Comparison of ENCODE assay signal across 11 mouse cellular contexts in the genomic region with DNA sequence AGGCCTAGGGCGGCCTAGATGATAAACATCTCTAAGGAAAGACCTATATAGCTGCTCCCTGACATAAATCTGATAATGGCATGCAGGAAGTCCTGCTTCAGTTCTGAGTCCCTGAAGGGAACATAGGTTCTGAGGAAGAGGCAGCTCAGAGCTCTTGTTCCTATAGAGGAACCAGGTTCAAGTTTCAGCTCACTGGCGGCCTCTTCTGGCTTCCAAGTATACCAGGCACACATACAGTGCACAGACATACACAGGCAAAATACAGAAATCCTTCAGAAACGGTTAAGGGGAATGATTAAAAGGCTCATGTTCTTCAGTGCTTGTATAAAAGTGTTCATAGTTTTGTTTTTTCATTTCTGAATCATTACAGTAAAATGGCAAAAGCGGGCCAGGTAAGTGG. TPM values are rescaled to one million over a fixed set of nuclear protein-coding genes. Genes with fewer than 3 reads are reported as not detected.
DNase-seq lines count a peak whose midpoint lies in the region; ATAC-seq and TF ChIP-seq lines count a peak whose summit lies in the region.
"Had no signal": no experiment of that assay in that cellular context is flagged by ENCODE, and none has a peak within 500 bp of the region (broad histone marks: within the 10 kb centered on the region; RNA-seq: fewer than 3 reads in every experiment).

No protein-coding gene starts in this region.

- no peaks in the 10 kb centered on the region for H3K27me3 ChIP-seq in heart, adult 2 months (ENCODE audit: control insufficient read depth, insufficient read depth, low read length)
- no peaks in the 10 kb centered on the region for H3K27me3 ChIP-seq in heart, embryonic 12.5 days (replicated peaks)
- no peaks in the 10 kb centered on the region for H3K27me3 ChIP-seq in midbrain, postnatal 0 days (ENCODE audit: insufficient read depth, low read length)
- H3K27me3 ChIP-seq in midbrain, embryonic 13.5 days = no peaks in the 10 kb centered on the region
- H3K27me3 ChIP-seq: megakaryocyte, embryonic 14.5 days had no signal

- H3K79me2 ChIP-seq in heart, adult 2 months (replicated peaks; ENCODE audit: control insufficient read depth, insufficient read depth, low read length) = 0 out of 2 replicates have a peak, but pooled peaks cover 2% of the 10 kb centered on the region

- H3K4me3 ChIP-seq in heart, adult 2 months = no peak overlapping the region
- no peak overlapping the region for H3K4me3 ChIP-seq in heart, embryonic 12.5 days
- H3K4me3 ChIP-seq in midbrain, postnatal 0 days (ENCODE audit: low read depth, low read length) = no peak overlapping the region
- H3K4me3 ChIP-seq in midbrain, embryonic 13.5 days (replicated peaks) = no peak overlapping the region
- H3K4me3 ChIP-seq: megakaryocyte, embryonic 14.5 days had no signal

- no peak for DNase-seq in heart, adult 2 months
- DNase-seq in midbrain, postnatal 0 days (ENCODE audit: low spot score) = no peak
- DNase-seq in embryo, embryonic 10.5 days (ENCODE audit: low spot score) = peak; percentile 38
- DNase-seq in thymus, postnatal 14 days = peak; percentile 45
- no peak for DNase-seq in adrenal gland, adult 2 months
- DNase-seq: kidney, adult 11 months had no signal

- H3K4me1 ChIP-seq in heart, adult 2 months (ENCODE audit: control insufficient read depth, insufficient read depth, low read length) = peaks cover 2% of the 10 kb centered on the region; the same call in 1 of the 2 replicates
- 0 out of 2 replicates have a peak, but pooled peaks cover 8% of the 10 kb centered on the region for H3K4me1 ChIP-seq in heart, embryonic 12.5 days (replicated peaks)
- no peaks in the 10 kb centered on the region for H3K4me1 ChIP-seq in midbrain, postnatal 0 days (ENCODE audit: insufficient read depth, low read length)
- H3K4me1 ChIP-seq in midbrain, embryonic 13.5 days (replicated peaks) = no peaks in the 10 kb centered on the region
- H3K4me1 ChIP-seq: megakaryocyte, embryonic 14.5 days had no signal

- 96% methylated on average over 4 of the region's 4 CpGs for WGBS in heart, adult 2 months
- 85% methylated on average over 4 of the region's 4 CpGs for WGBS in heart, embryonic 12.5 days
- WGBS in midbrain, postnatal 0 days = 87% methylated on average over 4 of the region's 4 CpGs
- WGBS in midbrain, embryonic 13.5 days = 88% methylated on average over 4 of the region's 4 CpGs

- H3K36me3 ChIP-seq in heart, adult 2 months (ENCODE audit: control insufficient read depth, insufficient read depth, low read length) = no peaks in the 10 kb centered on the region
- peaks cover 15% of the 10 kb centered on the region for H3K36me3 ChIP-seq in heart, embryonic 12.5 days
- 0 out of 2 replicates have a peak, but pooled peaks cover 2% of the 10 kb centered on the region for H3K36me3 ChIP-seq in midbrain, postnatal 0 days (ENCODE audit: insufficient read depth, low read length)
- H3K36me3 ChIP-seq in midbrain, embryonic 13.5 days = peaks cover 11% of the 10 kb centered on the region

- no peak overlapping the region for H3K9ac ChIP-seq in heart, adult 2 months (ENCODE audit: low read depth, low read length)
- no peak overlapping the region for H3K9ac ChIP-seq in heart, embryonic 12.5 days
- H3K9ac ChIP-seq in midbrain, postnatal 0 days (replicated peaks; ENCODE audit: low read length, poor library complexity, severe bottlenecking) = no peak overlapping the region
- H3K9ac ChIP-seq in midbrain, embryonic 13.5 days (replicated peaks) = no peak overlapping the region

- no peak for ATAC-seq in heart, embryonic 12.5 days (ENCODE audit: insufficient number of reproducible peaks, low FRiP score)
- no peak for ATAC-seq in midbrain, postnatal 0 days (ENCODE audit: low FRiP score)
- no peak for ATAC-seq in midbrain, embryonic 13.5 days
- no peak for ATAC-seq in monocyte, adult 5-6 weeks (replicated peaks; ENCODE audit: insufficient number of reproducible peaks, low FRiP score, low TSS enrichment, poor library complexity, severe bottlenecking)

- no peak for TF ChIP-seq EP300 in heart, adult 2 months (IDR thresholded peaks at IDR 0.05; ENCODE audit: insufficient read depth, low read depth, low read length)

- H3K9me3 ChIP-seq in heart, embryonic 12.5 days (replicated peaks) = no peaks in the 10 kb centered on the region
- H3K9me3 ChIP-seq in midbrain, postnatal 0 days (ENCODE audit: low read length) = no peaks in the 10 kb centered on the region
- 0 out of 2 replicates have a peak, but pooled peaks cover 3% of the 10 kb centered on the region for H3K9me3 ChIP-seq in midbrain, embryonic 13.5 days
- H3K9me3 ChIP-seq: G1E had no signal

- peak; percentile 37 for TF ChIP-seq CTCF in heart, adult 2 months (IDR thresholded peaks at IDR 0.05)
- TF ChIP-seq CTCF in midbrain, postnatal 0 days (IDR thresholded peaks at IDR 0.05) = peak; percentile 40

- H3K27ac ChIP-seq in heart, adult 2 months = no peak overlapping the region
- no peak overlapping the region for H3K27ac ChIP-seq in heart, embryonic 12.5 days (ENCODE audit: poor library complexity, severe bottlenecking)
- H3K27ac ChIP-seq in midbrain, postnatal 0 days (ENCODE audit: low read depth, low read length) = no peak overlapping the region
- no peak overlapping the region for H3K27ac ChIP-seq in midbrain, embryonic 13.5 days

- H3K4me2 ChIP-seq in heart, embryonic 12.5 days = no peak overlapping the region
- H3K4me2 ChIP-seq in midbrain, postnatal 0 days (ENCODE audit: low read depth, low read length, poor library complexity, severe bottlenecking) = no peak overlapping the region
- no peak overlapping the region for H3K4me2 ChIP-seq in midbrain, embryonic 13.5 days (replicated peaks)

- intact Hi-C loops in heart, adult 2 months (cut with DNase I) = loop anchor here (5.0 kb wide), 2 partner anchors 44 to 64 kb away; no protein-coding TSS in a partner anchor

- no peak for TF ChIP-seq POLR2A in heart, adult 2 months (IDR thresholded peaks at IDR 0.05; ENCODE audit: insufficient read depth, low read depth, low read length)

RNA-seq across cellular contexts. Expression of gene Slc38a9, which starts 17.6 kb away (rescaled TPM):
- 1 to 10 TPM; 7.7 to 8.3 TPM for total RNA-seq in heart, adult 2 months (2021)
- polyA plus RNA-seq in heart, adult 2 months (2012; rRNA removed) = 8.5 and 12.3 TPM in 2 replicates
- 12.9 and 13.7 TPM in 2 replicates for polyA plus RNA-seq in heart, embryonic 12.5 days (2016; fragmentation: Nextera tagmentation; extraction: Ambion mirVana)
- total RNA-seq in midbrain, postnatal 0 days (2014; rRNA removed) = 12.1 and 14.4 TPM in 2 replicates
- 8.6 and 10.8 TPM in 2 replicates for polyA plus RNA-seq in midbrain, postnatal 0 days (2015; fragmentation: Nextera tagmentation; extraction: Ambion mirVana)
- polyA plus RNA-seq in midbrain, embryonic 13.5 days (2015; fragmentation: Nextera tagmentation; extraction: Ambion mirVana) = 31.4 and 31.6 TPM in 2 replicates
- 10 to 100 TPM; 18.6 to 21.3 TPM for total RNA-seq in adrenal gland, adult 2 months (2021)
- 8.7 and 13.2 TPM in 2 replicates for polyA plus RNA-seq in adrenal gland, adult 2 months (2012; rRNA removed)
- total RNA-seq in monocyte, adult 5-6 weeks (2017) = 33.1 to 48.4 TPM (median 35.9 TPM) in 3 replicates

RNA-seq across cellular contexts. Expression of gene Ddx4, which starts 25.9 kb away (rescaled TPM):
- under 1 TPM in 1 of 2 experiments, not detected in 1; 0.13 TPM for total RNA-seq in heart, adult 2 months (2021)
- polyA plus RNA-seq in heart, adult 2 months (2012; rRNA removed) = 0.06 TPM in 1 of 2 replicates, not detected in the other
- 1.1 and 1.5 TPM in 2 replicates for polyA plus RNA-seq in heart, embryonic 12.5 days (2016; fragmentation: Nextera tagmentation; extraction: Ambion mirVana)
- total RNA-seq in midbrain, postnatal 0 days (2014; rRNA removed) = 0.11 and 0.33 TPM in 2 replicates
- 0.23 and 0.59 TPM in 2 replicates for polyA plus RNA-seq in midbrain, postnatal 0 days (2015; fragmentation: Nextera tagmentation; extraction: Ambion mirVana)
- polyA plus RNA-seq in midbrain, embryonic 13.5 days (2015; fragmentation: Nextera tagmentation; extraction: Ambion mirVana) = 0.87 and 0.94 TPM in 2 replicates
- under 1 TPM; 0.24 to 0.66 TPM for total RNA-seq in adrenal gland, adult 2 months (2021)
- polyA plus RNA-seq in adrenal gland, adult 2 months (2012; rRNA removed) = 0.06 TPM in 2 replicates
- total RNA-seq in monocyte, adult 5-6 weeks (2017) = 1.7 TPM in 1 of 3 replicates, not detected in the others
- polyA plus RNA-seq: G1E had no signal

Comparison
In these comparisons a context has a peak if more than half of its experiments do, and no peak if none do; other contexts are left out.
1. DNase-seq: peak in embryo, embryonic 10.5 days (single experiment) and thymus, postnatal 14 days (single experiment); none in heart, adult 2 months (0 of 2), midbrain, postnatal 0 days (single experiment) and adrenal gland, adult 2 months (single experiment).